Mouse (Mus musculus): Measurements from ENCODE around the gene Enc1.
"Not testable (repeated sequence)": the region's sequence is repeated elsewhere in the genome, so short reads cannot be mapped to it uniquely, and the experiment has no call there.

Gene Enc1

GRCm38 (mm10) chr13:97252469-97252868 is 11.6 kb downstream of the Enc1 start:
- no peak for DNase-seq

GRCm38 (mm10) chr13:97253418-97253981 is 12.6 kb downstream of the Enc1 start:
- peak; percentile 77 for DNase-seq

- DNase-seq = no peak
These were observed 13.1 kb downstream of the Enc1 start for GRCm38 (mm10) chr13:97253994-97254393.

- DNase-seq = no peak
These were observed 13.8 kb downstream of the Enc1 start for GRCm38 (mm10) chr13:97254564-97255164.

GRCm38 (mm10) chr13:97255976-97256848 is 15.3 kb downstream of the Enc1 start:
- no peak for DNase-seq

GRCm38 (mm10) chr13:97256849-97257379 is 16.0 kb downstream of the Enc1 start:
- DNase-seq = no peak

GRCm38 (mm10) chr13:97259271-97259670 is 18.4 kb downstream of the Enc1 start:
- no peak for DNase-seq

- DNase-seq = no peak
These were observed 19.7 kb downstream of the Enc1 start for GRCm38 (mm10) chr13:97260456-97261180.

GRCm38 (mm10) chr13:97261549-97261948 is 20.6 kb downstream of the Enc1 start:
- DNase-seq = no peak

GRCm38 (mm10) chr13:97262676-97263075 is 21.8 kb downstream of the Enc1 start:
- no peak for DNase-seq

GRCm38 (mm10) chr13:97265534-97265933 is 24.6 kb downstream of the Enc1 start:
- not testable (repeated sequence) for DNase-seq

GRCm38 (mm10) chr13:97270723-97271122 is 29.8 kb downstream of the Enc1 start:
- no peak for DNase-seq

GRCm38 (mm10) chr13:97271641-97272040 is 30.7 kb downstream of the Enc1 start:
- DNase-seq = no peak

GRCm38 (mm10) chr13:97274757-97275156 is 33.9 kb downstream of the Enc1 start:
- no peak for DNase-seq

GRCm38 (mm10) chr13:97275482-97275881 is 34.6 kb downstream of the Enc1 start:
- no peak for DNase-seq

GRCm38 (mm10) chr13:97282051-97282910 is 41.4 kb downstream of the Enc1 start:
- DNase-seq = no peak

GRCm38 (mm10) chr13:97282911-97283281 is 42.0 kb downstream of the Enc1 start:
- no peak for DNase-seq

- DNase-seq = no peak
These were observed 46.1 kb downstream of the Enc1 start for GRCm38 (mm10) chr13:97287046-97287445.

- DNase-seq = no peak
These were observed 49.8 kb downstream of the Enc1 start for GRCm38 (mm10) chr13:97290747-97291146.

- DNase-seq = no peak
These were observed 50.4 kb downstream of the Enc1 start for GRCm38 (mm10) chr13:97291354-97291753.

GRCm38 (mm10) chr13:97292026-97292425 is 51.1 kb downstream of the Enc1 start:
- no peak for DNase-seq
